Mouse (Mus musculus): ENCODE data around the gene Slx4ip.
"Not testable (repeated sequence)": the region's sequence is repeated elsewhere in the genome, so short reads cannot be mapped to it uniquely, and the experiment has no call there.

Gene Slx4ip

GRCm38 (mm10) chr2:136891068-136891950 lies at the start of gene Slx4ip, which contains the start of the genes AL731706.1 and Mkks:
Gene Slx4ip, plus strand, starts transcription at chr2:136891218.
Gene AL731706.1, minus strand, starts transcription at chr2:136891389.
Gene Mkks, minus strand, starts transcription at chr2:136891389.
- peak; percentile 96 for DNase-seq (ENCODE audit: low spot score)

DNA sequence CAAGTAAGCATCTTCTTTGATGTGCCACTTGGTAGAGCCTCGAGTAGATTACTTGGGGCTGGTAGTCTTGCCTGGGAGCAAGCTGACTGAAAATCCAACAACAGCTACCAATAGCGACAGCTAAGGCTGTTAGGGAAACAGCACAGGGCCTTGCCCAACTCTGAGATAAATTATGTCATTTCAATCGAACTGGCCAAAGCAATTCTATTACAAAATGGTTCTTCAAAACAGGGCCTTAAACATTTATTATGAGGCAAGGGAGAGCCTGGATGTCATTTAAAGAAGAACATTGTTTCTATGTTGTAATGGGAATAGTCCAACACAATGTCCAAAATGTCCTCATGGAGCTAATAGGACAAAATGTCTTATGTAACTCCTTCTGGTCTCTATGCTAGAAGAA lies 40.7 kb upstream of the Slx4ip start:
- DNase-seq (ENCODE audit: low spot score), result no peak

- no peak for DNase-seq (ENCODE audit: low spot score)
Measured at GRCm38 (mm10) chr2:136854543-136855388, 36.3 kb upstream of the Slx4ip start.

DNA sequence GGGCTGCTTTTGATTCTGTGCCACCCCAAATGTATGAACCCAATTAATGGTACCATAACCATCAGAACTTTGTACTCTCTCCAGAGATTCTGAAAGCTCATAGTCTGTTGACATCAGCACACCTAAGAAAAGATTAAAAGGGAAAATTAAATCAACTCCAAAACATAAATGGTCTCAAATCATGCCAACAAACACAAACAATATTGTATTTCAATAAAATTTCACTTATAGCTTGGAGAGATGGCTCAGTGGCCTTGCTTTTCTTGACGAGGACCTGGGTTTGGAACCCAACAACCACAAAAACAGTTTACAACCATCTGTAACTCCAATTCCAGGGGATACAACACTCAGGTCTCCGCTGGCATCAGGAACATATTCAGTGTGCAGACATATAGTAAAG lies 5.4 kb upstream of the Slx4ip start, which contains the start of gene AL731706.2:
TSS of gene AL731706.2 (minus strand) at position 101 of the 400 bp plus-strand sequence.
- no peak for DNase-seq (ENCODE audit: low spot score)

DNA sequence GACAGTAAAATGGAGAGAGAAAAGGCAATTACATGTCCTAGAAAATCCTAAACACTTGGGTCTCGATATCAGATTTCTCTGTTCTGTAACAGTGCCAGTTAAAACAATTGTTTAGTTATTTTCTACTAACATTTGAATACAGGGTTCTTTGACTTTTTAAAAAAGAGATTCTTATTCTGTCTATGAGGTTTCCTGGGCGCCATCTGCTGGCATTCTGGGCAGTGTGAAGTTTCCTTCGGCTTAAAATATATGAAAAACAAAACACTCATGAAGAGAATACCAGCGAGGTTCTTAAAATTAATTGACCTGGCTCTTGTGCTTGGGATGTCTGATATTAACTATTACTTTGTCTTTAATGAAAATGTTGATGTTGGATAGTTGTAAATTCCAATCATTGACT lies 4.2 kb upstream of the Slx4ip start:
- DNase-seq (ENCODE audit: low spot score), result no peak

DNA sequence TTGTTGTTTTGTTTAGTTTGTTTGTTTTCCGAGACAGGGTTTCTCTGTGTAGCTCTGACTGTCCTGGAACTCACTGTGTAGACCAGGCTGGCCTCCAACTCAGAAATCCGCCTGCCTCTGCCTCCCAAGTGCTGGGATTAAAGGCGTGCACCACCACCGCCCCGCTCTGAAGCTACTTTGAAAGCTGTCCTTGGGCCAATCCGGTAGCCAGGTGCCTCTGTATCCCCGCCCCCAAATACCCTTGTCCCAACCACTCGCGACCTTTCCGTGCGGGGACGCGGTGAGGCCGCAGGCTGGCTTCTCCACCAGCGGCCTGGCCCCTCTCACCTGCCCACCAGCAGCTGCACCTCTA lies 326 bp upstream of the Slx4ip start:
- DNase-seq (ENCODE audit: low spot score), result not testable (repeated sequence)

GRCm38 (mm10) chr2:136891951-136892371 lies 943 bp downstream of the Slx4ip start:
- DNase-seq (ENCODE audit: low spot score), result peak; percentile 85

GRCm38 (mm10) chr2:136894494-136894893 lies 3.5 kb downstream of the Slx4ip start:
- DNase-seq (ENCODE audit: low spot score), result no peak

DNA sequence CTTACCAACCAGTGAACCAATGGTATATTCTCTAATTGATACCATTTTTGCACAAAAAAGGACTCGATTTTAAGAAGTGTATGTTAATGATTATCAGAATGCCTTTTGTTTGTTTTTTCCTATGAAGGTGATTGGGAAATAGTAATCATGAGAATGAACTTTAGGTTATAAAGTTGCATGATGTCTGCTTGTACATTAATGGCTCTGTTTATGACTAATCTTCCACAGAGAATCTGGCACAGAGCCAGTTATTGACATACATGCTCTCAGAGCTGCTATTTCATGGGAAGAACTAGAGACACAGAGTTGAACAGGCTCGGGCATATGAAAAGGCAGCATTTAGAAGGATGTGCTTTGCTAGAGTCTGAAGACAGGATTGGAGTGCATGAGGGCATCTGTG lies 5.1 kb downstream of the Slx4ip start:
- no peak for DNase-seq (ENCODE audit: low spot score)

DNA sequence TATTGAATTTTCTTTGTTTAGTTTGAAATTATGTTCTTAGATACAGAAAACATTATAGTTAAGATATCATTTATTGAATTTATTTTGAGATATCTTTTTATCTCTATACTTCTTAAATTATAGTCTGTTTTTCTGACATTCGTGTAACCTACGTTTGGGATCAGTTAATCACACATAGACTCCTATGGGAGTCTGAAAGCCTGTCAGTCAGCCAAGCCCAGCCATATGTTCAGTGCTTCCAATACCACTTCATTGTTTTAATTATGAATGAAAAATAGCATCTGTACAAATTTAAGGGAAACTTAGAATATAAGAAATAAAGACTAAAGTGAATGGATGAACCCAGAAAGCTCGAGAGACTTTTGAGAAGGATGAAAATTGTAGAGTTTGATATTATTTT lies 17.6 kb downstream of the Slx4ip start:
- DNase-seq (ENCODE audit: low spot score), result no peak

DNA sequence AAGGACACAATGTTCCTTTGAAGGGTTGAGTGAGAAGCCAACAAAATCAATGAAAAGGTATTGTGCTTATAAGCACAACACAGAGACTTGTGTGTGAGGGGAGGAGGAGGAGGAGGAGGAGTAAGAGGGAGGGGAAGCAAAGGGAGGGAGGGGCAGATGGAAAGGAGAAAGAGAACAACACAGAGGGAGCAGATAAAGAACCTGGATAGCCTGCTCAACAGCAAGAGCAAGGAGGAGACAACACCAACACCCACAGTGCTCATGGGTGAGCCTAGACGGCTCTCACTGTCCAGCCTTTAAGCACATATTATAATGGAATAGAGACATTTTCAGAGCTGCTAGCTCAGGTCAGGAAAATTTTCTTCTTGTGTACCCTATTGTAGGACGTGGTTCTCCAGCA lies 18.3 kb downstream of the Slx4ip start:
- DNase-seq (ENCODE audit: low spot score), result no peak

DNA sequence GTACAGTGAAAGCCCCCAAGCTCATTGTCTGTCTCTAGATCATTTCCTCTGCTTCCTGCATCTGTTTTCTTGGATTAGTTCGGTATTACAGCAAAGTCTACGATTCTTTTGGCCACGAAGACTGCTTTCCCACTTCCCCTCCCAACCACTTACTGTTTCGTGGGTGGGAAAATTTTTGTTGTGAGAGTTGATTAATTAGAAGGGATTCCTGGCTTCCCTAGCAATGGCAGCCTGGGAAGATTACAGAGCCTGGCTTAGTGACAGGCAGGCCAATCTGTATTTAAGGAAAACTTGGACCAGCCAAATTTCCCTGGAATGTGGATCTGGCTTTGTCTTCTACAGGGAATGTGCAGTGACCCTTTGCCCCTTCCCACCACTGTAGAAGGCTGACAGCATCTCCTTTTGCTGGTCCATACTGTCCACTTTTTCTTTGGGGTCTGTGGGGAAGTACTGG lies 21.0 kb downstream of the Slx4ip start:
- DNase-seq (ENCODE audit: low spot score), result no peak

- DNase-seq (ENCODE audit: low spot score), result no peak
Measured at GRCm38 (mm10) chr2:136913021-136913420, 22.0 kb downstream of the Slx4ip start.

DNA sequence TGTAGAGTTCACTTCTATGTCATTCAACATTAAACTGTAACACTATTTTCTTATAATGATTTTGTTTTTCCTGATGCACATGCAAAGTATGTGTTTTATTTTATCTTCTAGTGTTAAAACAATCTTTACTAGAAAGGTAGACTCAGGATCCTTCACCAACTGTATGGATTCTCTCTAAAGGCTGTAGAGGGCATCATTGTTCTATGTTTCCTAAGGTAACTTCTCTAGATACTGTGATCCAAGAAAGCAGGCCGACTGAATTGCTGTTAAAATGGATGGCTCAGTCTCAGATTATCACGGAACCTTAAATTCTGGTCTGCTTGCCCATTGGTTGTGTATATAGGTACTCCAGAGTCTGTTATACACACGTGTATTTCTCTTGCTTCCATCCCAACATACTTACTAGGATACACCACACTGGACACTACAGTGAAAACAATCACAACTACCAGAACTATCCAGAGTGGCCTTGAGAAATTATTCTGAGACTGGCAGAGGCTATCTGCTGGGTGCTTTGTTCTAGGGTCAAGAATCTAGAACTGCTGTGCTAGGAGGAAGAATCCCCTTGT lies 23.4 kb downstream of the Slx4ip start:
- no peak for DNase-seq (ENCODE audit: low spot score)

- peak; percentile 68 for DNase-seq (ENCODE audit: low spot score)
Measured at GRCm38 (mm10) chr2:136919433-136919832, 28.4 kb downstream of the Slx4ip start.

DNA sequence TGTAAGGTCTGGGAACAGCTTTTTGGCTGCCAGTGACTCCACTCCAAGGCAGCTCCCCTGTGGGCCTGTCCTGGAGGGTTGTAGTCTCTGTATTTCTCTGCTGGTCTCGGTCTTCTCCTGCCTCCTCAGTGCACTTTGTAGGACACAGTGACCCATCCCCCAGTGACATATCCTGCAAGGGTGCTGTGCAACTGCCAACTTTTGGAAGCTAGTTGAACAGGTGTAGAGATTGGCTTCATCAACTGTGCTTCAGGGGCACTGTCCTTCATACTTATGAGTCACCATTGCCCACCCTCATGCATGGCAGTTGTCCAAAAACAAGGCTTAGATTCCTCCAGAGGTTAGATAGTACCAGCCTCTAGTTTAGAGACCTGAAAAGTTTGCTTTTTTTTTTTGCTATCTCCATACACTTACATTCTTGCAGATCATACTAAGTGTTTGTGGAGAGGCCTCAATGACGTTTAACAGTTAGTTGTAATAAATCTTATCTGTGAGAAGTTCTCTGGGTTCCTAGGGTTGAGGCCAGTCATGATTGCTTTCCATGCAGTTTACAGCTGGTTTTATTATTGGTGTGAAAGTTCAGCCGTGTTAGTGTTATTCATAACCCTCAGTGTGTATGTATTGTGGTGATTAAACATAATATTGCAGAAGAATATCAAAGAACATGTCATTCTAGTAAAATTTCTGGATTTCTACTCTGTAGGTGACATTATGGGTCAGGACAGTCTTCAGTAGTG lies 29.4 kb downstream of the Slx4ip start:
- DNase-seq (ENCODE audit: low spot score), result no peak

DNA sequence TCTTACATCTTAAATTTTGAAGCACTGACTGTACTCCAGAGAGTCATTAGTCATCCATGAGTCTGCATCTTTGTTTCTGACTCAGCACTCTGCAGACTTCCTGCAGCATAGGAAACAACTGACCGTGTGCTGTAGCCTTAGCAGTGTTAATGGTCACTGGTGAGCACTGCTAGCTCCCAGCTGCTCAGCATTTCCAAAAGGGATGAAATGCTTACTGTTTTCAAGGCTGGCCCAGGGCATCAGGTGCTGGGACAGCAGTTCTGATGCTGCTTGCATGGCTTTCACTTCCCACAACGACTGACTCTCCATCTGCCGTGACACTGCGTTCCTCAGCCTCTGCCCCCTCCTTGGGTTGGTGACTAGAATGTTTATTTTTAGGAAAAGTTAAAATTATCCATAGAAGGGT lies 30.0 kb downstream of the Slx4ip start:
- DNase-seq (ENCODE audit: low spot score), result peak; percentile 10

DNA sequence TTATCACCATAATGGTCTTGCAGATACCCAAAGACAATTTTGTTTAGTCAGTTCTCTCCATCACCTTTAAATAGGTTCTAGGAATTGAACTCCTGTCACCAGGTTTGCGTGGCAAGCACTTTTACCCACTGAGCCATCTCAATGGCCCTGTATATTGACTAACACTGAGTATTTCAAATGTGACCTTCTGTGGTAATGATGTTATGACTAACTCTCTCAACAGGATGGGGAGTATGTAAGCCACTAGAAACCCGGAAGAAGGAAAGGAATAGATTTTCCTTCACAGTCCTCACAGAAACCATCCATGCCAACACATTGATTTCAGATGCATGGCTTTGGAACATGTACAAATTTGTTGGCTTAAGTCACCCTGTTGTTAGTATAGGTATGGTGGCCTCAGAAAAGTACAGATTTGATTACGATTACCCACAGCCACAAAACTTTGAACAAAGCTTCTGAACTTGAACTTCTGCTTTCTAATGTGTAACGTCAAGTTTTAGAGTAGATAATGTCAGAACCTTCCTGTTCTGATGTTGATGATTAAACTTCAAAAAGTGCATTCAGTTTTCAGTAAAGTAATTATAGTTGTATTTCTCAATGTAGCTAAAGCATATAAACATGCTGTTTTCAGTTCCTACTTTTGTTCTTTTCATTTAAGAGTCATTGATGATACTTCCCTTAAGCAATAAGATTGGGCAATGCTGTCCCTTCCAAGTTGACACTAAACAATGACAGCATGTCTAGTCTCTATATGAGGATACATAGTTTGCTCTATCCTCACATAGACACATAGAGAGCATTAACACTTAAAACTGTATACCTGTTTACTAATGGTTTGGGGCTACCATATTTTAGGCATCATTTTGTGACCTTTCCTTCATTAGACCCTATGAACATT lies 45.6 kb downstream of the Slx4ip start:
- DNase-seq (ENCODE audit: low spot score), result no peak

DNA sequence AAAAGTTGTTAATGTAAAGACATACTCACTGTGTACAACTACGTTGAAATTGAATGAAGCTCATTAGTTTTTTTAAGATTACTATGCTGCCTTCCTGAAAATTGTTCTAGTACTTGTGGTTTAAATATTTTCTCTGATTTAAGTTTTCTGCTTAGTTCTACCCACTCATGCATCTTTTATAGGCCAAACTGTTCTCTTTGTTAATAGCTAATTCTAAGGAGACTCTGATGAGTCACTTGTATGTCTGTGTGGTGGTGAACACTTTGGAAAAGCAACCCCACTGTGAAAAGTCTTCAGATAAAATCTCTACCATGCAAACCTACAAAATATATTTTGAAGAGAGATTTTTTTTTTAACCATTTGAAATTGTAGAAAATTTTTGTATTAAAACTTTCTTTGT lies 47.2 kb downstream of the Slx4ip start:
- DNase-seq (ENCODE audit: low spot score), result no peak

DNA sequence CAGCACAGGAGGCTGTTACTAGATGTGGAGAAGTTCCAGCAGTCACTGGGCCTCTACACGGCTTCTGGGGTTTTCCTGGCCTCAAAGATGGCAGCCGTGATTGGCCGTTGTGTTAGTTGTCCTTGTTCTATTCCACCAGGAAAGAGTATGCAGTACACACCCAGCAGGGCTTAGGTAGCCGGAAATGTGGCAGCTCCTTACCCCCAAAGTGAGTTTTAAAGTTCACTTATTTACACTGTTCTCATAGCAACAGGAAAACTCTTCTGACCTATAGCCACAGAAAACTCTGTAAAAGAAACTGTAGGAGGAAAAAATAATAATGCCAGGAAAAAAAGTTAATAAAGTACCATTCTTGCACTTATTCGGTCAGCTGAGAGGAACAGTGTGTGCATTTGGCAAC lies 55.3 kb downstream of the Slx4ip start:
- DNase-seq (ENCODE audit: low spot score), result no peak

- no peak for DNase-seq (ENCODE audit: low spot score)
Measured at GRCm38 (mm10) chr2:136947500-136947899, 56.5 kb downstream of the Slx4ip start.
